Mouse (Mus musculus) kidney, adult 2 months (tissue): ENCODE measurements around the gene Olfr1354. TPM values are rescaled to one million over a fixed set of nuclear protein-coding genes. Genes with fewer than 3 reads are reported as not detected.
"Not testable (repeated sequence)": the region's sequence is repeated elsewhere in the genome, so short reads cannot be mapped to it uniquely, and the experiment has no call there.

Source experiments
- DNase-seq: peaks from one replicate; pipeline ENCODE4 v3.0.0; 2021
- H3K27ac ChIP-seq: fragments of 200-500 bp; 2 replicates; pipeline ENCODE4 v1.5.1; 2012; ENCODE audit warnings: low read depth, low read length, control low read depth, inconsistent platforms; ENCODE audit not compliant: insufficient read depth
- H3K27me3 ChIP-seq: fragments of 200-500 bp; replicated peaks from 2 replicates; pipeline ENCODE4 v1.6.1; 2012; ENCODE audit warnings: mild to moderate bottlenecking, moderate library complexity, low read length, inconsistent platforms; ENCODE audit not compliant: control insufficient read depth, insufficient read depth
- H3K36me3 ChIP-seq: fragments of 200-500 bp; 2 replicates; pipeline ENCODE4 v1.6.1; 2012; ENCODE audit warnings: mild to moderate bottlenecking, moderate library complexity, low read length, inconsistent platforms; ENCODE audit not compliant: control insufficient read depth, insufficient read depth
- H3K4me1 ChIP-seq: fragments of 200-500 bp; 2 replicates; pipeline ENCODE4 v1.6.1; 2011; ENCODE audit warnings: low read length; ENCODE audit not compliant: control insufficient read depth, insufficient read depth
- H3K4me3 ChIP-seq: fragments of 200-500 bp; 2 replicates; pipeline ENCODE4 v1.5.1; 2011; ENCODE audit warnings: mild to moderate bottlenecking, low read depth, low read length, control low read depth; ENCODE audit not compliant: insufficient read depth
- CTCF ChIP-seq: fragments of 200-500 bp; conservative IDR thresholded peaks from 2 replicates; pipeline ENCODE4 v1.5.1; 2011; ENCODE audit warnings: low read depth, mild to moderate bottlenecking, control low read depth, low read length, moderate library complexity, mixed read lengths; ENCODE audit not compliant: insufficient read depth, insufficient read length
- POLR2A ChIP-seq: fragments of 200-500 bp; IDR thresholded peaks from one replicate; pipeline ENCODE4 v1.6.1; 2011; ENCODE audit warnings: low read depth, low read length, control low read depth
- WGBS: fragments of 180-500 bp; shearing (Covaris S2); methylation state at CpG from one replicate; pipeline ENCODE4 v1.1.7; 2018; 5-methylcytosine and 5-hydroxymethylcytosine counted together
- polyA plus RNA-seq: library from polyadenylated mRNA; depleted of rRNA; stranded (reverse); fragments of >200 nt; gene quantifications from 2 replicates; pipeline ENCODE4 v1.2.3, GENCODE M21; 2012; rRNA removed

Olfr1354 gene
- polyA plus RNA-seq, result not detected in 2 replicates

- WGBS, result 85% methylated on average over 1 of the region's 1 CpGs
- not testable (repeated sequence) for H3K36me3 ChIP-seq, H3K4me3 ChIP-seq, DNase-seq, H3K27ac ChIP-seq, H3K27me3 ChIP-seq, H3K4me1 ChIP-seq
Measured at GRCm38 (mm10) chr10:78912871-78913270, at the start of gene Olfr1354. Olfr1354 (plus strand) TSS chr10:78913171.

- H3K4me1 ChIP-seq, result no peaks in the 10 kb centered on the region
- WGBS, result 64% methylated on average over 2 of the region's 2 CpGs
- H3K4me3 ChIP-seq, result no peak within 1 kb of the TSS
- H3K27me3 ChIP-seq, result no peaks in the 10 kb centered on the region
- no peak within 1 kb of the TSS for H3K27ac ChIP-seq
- TF ChIP-seq CTCF, result no peak
- no peak for TF ChIP-seq POLR2A
- no peaks in the 10 kb centered on the region for H3K36me3 ChIP-seq
- DNase-seq, result no peak
Measured at GRCm38 (mm10) chr10:78875240-78875639, 37.7 kb upstream of the Olfr1354 start, which contains the start of gene Olfr1355. Olfr1355 (plus strand) TSS chr10:78875540.

DNA sequence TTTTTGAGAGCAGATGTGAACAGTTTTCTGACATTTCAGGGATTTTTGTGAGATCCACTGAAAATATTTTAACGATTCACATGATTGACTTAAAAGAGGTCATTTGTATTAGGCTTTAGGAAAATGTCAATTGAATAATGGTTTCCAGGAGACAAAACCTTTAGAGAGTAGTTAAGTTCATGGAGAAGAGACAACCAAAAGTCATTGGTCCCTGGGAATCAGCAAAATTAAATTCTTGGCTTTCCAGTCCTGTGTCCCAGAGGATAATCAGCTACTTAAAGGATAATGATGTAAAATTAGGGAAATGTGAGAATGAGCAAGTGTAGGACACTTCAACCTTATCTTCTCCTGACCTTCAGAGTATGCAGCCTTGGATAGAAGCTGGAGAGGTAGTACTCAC, 37.4 kb downstream of the Olfr1354 start, which contains the start of gene Olfr8:
Gene Olfr8, plus strand, starts transcription at position 301 of the 400 bp plus-strand sequence.
- not testable (repeated sequence) for H3K4me1 ChIP-seq, H3K36me3 ChIP-seq, H3K27ac ChIP-seq, DNase-seq, H3K27me3 ChIP-seq, H3K4me3 ChIP-seq
- WGBS, result 78% methylated on average over 1 of the region's 1 CpGs

DNA sequence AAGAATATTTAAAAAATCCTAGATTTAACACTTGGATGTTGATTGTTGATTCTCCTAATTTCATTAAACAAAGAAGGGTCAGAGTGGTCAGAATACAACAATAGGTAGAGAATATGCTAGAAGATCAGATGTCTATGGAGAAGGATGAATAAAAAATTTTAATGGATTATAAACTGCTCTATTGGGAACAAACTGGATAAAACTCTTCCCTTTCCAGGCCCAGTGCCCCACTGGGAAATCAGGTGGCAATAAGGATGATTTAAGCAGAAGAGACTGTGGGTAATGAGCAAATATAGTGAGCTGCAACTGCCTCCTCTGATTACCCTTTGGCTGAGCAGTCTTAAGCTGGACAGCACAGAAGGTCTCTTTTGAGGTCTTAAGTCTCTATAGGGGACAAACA, 50.0 kb downstream of the Olfr1354 start, which contains the start of gene Olfr1353:
Gene Olfr1353, plus strand, starts transcription at position 301 of the 400 bp plus-strand sequence.
- not testable (repeated sequence) for H3K4me1 ChIP-seq, H3K27me3 ChIP-seq, H3K27ac ChIP-seq, DNase-seq, H3K4me3 ChIP-seq, H3K36me3 ChIP-seq

Other genes with a start within 250 kb of the Olfr1354 start
- not detected in 2 replicates for gene Casp14, start 194.9 kb upstream of the Olfr1354 start, polyA plus RNA-seq
- gene Ccdc105, start 160.1 kb upstream of the Olfr1354 start, polyA plus RNA-seq, result not detected in 2 replicates
- 0.16 and 0.39 TPM in 2 replicates for gene Slc1a6, start 132.7 kb upstream of the Olfr1354 start, polyA plus RNA-seq
- not detected in 2 replicates for gene Olfr1356, start 61.0 kb upstream of the Olfr1354 start, polyA plus RNA-seq
- gene Olfr1355, start 37.6 kb upstream of the Olfr1354 start, polyA plus RNA-seq, result not detected in 2 replicates
- not detected in 2 replicates for gene Olfr8, start 37.5 kb downstream of the Olfr1354 start, polyA plus RNA-seq
- not detected in 2 replicates for gene Olfr1353, start 50.1 kb downstream of the Olfr1354 start, polyA plus RNA-seq
- gene Olfr1352, start 67.9 kb downstream of the Olfr1354 start, polyA plus RNA-seq, result not detected in 2 replicates
- gene Olfr1351, start 99.3 kb downstream of the Olfr1354 start, polyA plus RNA-seq, result not detected in 2 replicates
- gene Olfr57, start 115.6 kb downstream of the Olfr1354 start, polyA plus RNA-seq, result not detected in 2 replicates
- 0.90 and 1.7 TPM in 2 replicates for gene 2610008E11Rik, start 184.4 kb downstream of the Olfr1354 start, polyA plus RNA-seq
- gene Vmn2r80, start 235.6 kb downstream of the Olfr1354 start, polyA plus RNA-seq, result not detected in 2 replicates